Mouse (Mus musculus) heart, adult 2 months (tissue): ENCODE data around the gene Foxn2.

ENCODE experiments used
- EP300 ChIP-seq: fragments of 200-500 bp; IDR thresholded peaks from 2 replicates; pipeline ENCODE4 v1.6.1; 2011; ENCODE audit warnings: low read depth, low read length, control low read depth; ENCODE audit not compliant: insufficient read depth
- POLR2A ChIP-seq: fragments of 200-500 bp; IDR thresholded peaks from 2 replicates; pipeline ENCODE4 v1.6.1; 2011; ENCODE audit warnings: mild to moderate bottlenecking, low read depth, low read length, control low read depth; ENCODE audit not compliant: insufficient read depth

DNA sequence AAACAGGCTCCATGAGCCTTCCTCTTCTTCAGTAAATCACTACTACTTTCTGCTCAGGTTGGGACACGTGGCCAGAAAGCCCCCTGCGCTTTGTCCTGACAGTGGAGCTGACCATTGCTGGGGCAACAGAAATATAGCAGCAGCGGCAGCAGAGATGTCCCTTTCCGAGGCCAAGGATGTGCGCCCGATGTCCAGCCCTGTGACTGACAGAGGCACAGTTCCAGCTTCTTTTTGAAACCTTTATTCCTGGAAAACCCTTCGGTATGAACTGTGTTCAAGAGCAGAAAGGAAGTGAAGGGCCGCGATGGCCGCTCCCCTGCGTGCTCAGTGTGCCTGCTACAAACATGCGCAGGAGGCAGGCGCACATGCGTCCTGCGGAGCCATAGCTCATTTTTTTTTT is 65.4 kb downstream of the Foxn2 start:
- TF ChIP-seq POLR2A (no peak), EP300 (no peak)
